Mouse (Mus musculus): ENCODE data around the gene Gas2l2. TPM values are rescaled to one million over a fixed set of nuclear protein-coding genes. Genes with fewer than 3 reads are reported as not detected.

Gene Gas2l2
- polyA plus RNA-seq, 1 experiment from 2014 or later: not detected

- no peaks in the 10 kb centered on the region for H3K9me3 ChIP-seq (ENCODE audit: control insufficient read depth, low read depth, low read length)
- H3K4me1 ChIP-seq (ENCODE audit: control insufficient read depth, insufficient read depth, low read length): no peaks in the 10 kb centered on the region
- no peaks in the 10 kb centered on the region for H3K27me3 ChIP-seq (ENCODE audit: control insufficient read depth, insufficient read depth, low read length)
- no peak overlapping the region for H3K4me2 ChIP-seq (replicated peaks; ENCODE audit: low read depth, low read length)
- 77% methylated on average over 7 of the region's 7 CpGs for WGBS
- peaks cover 17% of the 10 kb centered on the region for H3K36me3 ChIP-seq (ENCODE audit: control insufficient read depth, insufficient read depth, low read length)
- no peak overlapping the region for H3K9ac ChIP-seq (replicated peaks; ENCODE audit: low read depth, low read length)
- no peak for ATAC-seq (ENCODE audit: insufficient number of reproducible peaks, insufficient read depth, low FRiP score, low read depth)
- no peak overlapping the region for H3K4me3 ChIP-seq (ENCODE audit: low read depth, low read length)
- H3K27ac ChIP-seq (ENCODE audit: low read length): no peak overlapping the region
These were observed 25.5 kb downstream of the Gas2l2 start for GRCm38 (mm10) chr11:83403787-83404186.

- Histone ChIP-seq H3K27me3 (ENCODE audit: control insufficient read depth, insufficient read depth, low read length) (no peaks in the 10 kb centered on the region), H3K27ac (ENCODE audit: low read length) (no peak overlapping the region), H3K9ac (replicated peaks; ENCODE audit: low read depth, low read length) (no peak overlapping the region), H3K36me3 (ENCODE audit: control insufficient read depth, insufficient read depth, low read length) (peaks cover 34% of the 10 kb centered on the region), H3K4me2 (replicated peaks; ENCODE audit: low read depth, low read length) (no peak overlapping the region), H3K4me3 (ENCODE audit: low read depth, low read length) (no peak overlapping the region), H3K4me1 (ENCODE audit: control insufficient read depth, insufficient read depth, low read length) (no peaks in the 10 kb centered on the region), H3K9me3 (ENCODE audit: control insufficient read depth, low read depth, low read length) (no peaks in the 10 kb centered on the region)
- WGBS: 83% methylated on average over 5 of the region's 5 CpGs
- ATAC-seq (ENCODE audit: insufficient number of reproducible peaks, insufficient read depth, low FRiP score, low read depth): no peak
These were observed 30.5 kb downstream of the Gas2l2 start for GRCm38 (mm10) chr11:83398724-83399123.

- H3K9me3 ChIP-seq (ENCODE audit: control insufficient read depth, low read depth, low read length): no peaks in the 10 kb centered on the region
- no peak for ATAC-seq (ENCODE audit: insufficient number of reproducible peaks, insufficient read depth, low FRiP score, low read depth)
- H3K4me3 ChIP-seq (ENCODE audit: low read depth, low read length): no peak overlapping the region
- H3K4me2 ChIP-seq (replicated peaks; ENCODE audit: low read depth, low read length): no peak overlapping the region
- H3K36me3 ChIP-seq (ENCODE audit: control insufficient read depth, insufficient read depth, low read length): peaks cover 34% of the 10 kb centered on the region
- no peaks in the 10 kb centered on the region for H3K27me3 ChIP-seq (ENCODE audit: control insufficient read depth, insufficient read depth, low read length)
- no peaks in the 10 kb centered on the region for H3K4me1 ChIP-seq (ENCODE audit: control insufficient read depth, insufficient read depth, low read length)
- WGBS: 82% methylated on average over 7 of the region's 7 CpGs
- no peak overlapping the region for H3K9ac ChIP-seq (replicated peaks; ENCODE audit: low read depth, low read length)
- no peak overlapping the region for H3K27ac ChIP-seq (ENCODE audit: low read length)
These were observed 31.6 kb downstream of the Gas2l2 start for GRCm38 (mm10) chr11:83397626-83398025.

- Histone ChIP-seq H3K9ac (replicated peaks; ENCODE audit: low read depth, low read length) (no peak overlapping the region), H3K36me3 (ENCODE audit: control insufficient read depth, insufficient read depth, low read length) (peaks cover 42% of the 10 kb centered on the region), H3K4me2 (replicated peaks; ENCODE audit: low read depth, low read length) (no peak overlapping the region), H3K27ac (ENCODE audit: low read length) (no peak overlapping the region), H3K4me1 (ENCODE audit: control insufficient read depth, insufficient read depth, low read length) (no peaks in the 10 kb centered on the region), H3K4me3 (ENCODE audit: low read depth, low read length) (no peak overlapping the region), H3K9me3 (ENCODE audit: control insufficient read depth, low read depth, low read length) (no peaks in the 10 kb centered on the region), H3K27me3 (ENCODE audit: control insufficient read depth, insufficient read depth, low read length) (no peaks in the 10 kb centered on the region)
- WGBS: 59% methylated on average over 6 of the region's 6 CpGs
- ATAC-seq (ENCODE audit: insufficient number of reproducible peaks, insufficient read depth, low FRiP score, low read depth): no peak
These were observed 34.3 kb downstream of the Gas2l2 start for GRCm38 (mm10) chr11:83394802-83395439.

GRCm38 (mm10) chr11:83393062-83393461, 36.2 kb downstream of the Gas2l2 start:
- Histone ChIP-seq H3K4me3 (ENCODE audit: low read depth, low read length) (no peak overlapping the region), H3K27me3 (ENCODE audit: control insufficient read depth, insufficient read depth, low read length) (no peaks in the 10 kb centered on the region), H3K4me2 (replicated peaks; ENCODE audit: low read depth, low read length) (no peak overlapping the region), H3K36me3 (ENCODE audit: control insufficient read depth, insufficient read depth, low read length) (peaks cover 34% of the 10 kb centered on the region), H3K9ac (replicated peaks; ENCODE audit: low read depth, low read length) (no peak overlapping the region), H3K4me1 (ENCODE audit: control insufficient read depth, insufficient read depth, low read length) (no peaks in the 10 kb centered on the region), H3K27ac (ENCODE audit: low read length) (no peak overlapping the region), H3K9me3 (ENCODE audit: control insufficient read depth, low read depth, low read length) (no peaks in the 10 kb centered on the region)
- 87% methylated on average over 4 of the region's 4 CpGs for WGBS
- no peak for ATAC-seq (ENCODE audit: insufficient number of reproducible peaks, insufficient read depth, low FRiP score, low read depth)

- no peak overlapping the region for H3K27ac ChIP-seq (ENCODE audit: low read length)
- no peak overlapping the region for H3K9ac ChIP-seq (replicated peaks; ENCODE audit: low read depth, low read length)
- no peak overlapping the region for H3K4me2 ChIP-seq (replicated peaks; ENCODE audit: low read depth, low read length)
- no peaks in the 10 kb centered on the region for H3K9me3 ChIP-seq (ENCODE audit: control insufficient read depth, low read depth, low read length)
- no peaks in the 10 kb centered on the region; the same call in 1 of the 2 replicates for H3K4me1 ChIP-seq (ENCODE audit: control insufficient read depth, insufficient read depth, low read length)
- H3K27me3 ChIP-seq (ENCODE audit: control insufficient read depth, insufficient read depth, low read length): no peaks in the 10 kb centered on the region
- H3K36me3 ChIP-seq (ENCODE audit: control insufficient read depth, insufficient read depth, low read length): no peaks in the 10 kb centered on the region
- WGBS: 77% methylated on average over 1 of the region's 1 CpGs
- no peak for ATAC-seq (ENCODE audit: insufficient number of reproducible peaks, insufficient read depth, low FRiP score, low read depth)
- H3K4me3 ChIP-seq (ENCODE audit: low read depth, low read length): no peak overlapping the region
These were observed 45.7 kb downstream of the Gas2l2 start for GRCm38 (mm10) chr11:83383532-83383887.

GRCm38 (mm10) chr11:83382876-83383531, 46.3 kb downstream of the Gas2l2 start:
- H3K27ac ChIP-seq (ENCODE audit: low read length): no peak overlapping the region
- H3K4me1 ChIP-seq (ENCODE audit: control insufficient read depth, insufficient read depth, low read length): no peaks in the 10 kb centered on the region; the same call in 1 of the 2 replicates
- ATAC-seq (ENCODE audit: insufficient number of reproducible peaks, insufficient read depth, low FRiP score, low read depth): no peak
- H3K9me3 ChIP-seq (ENCODE audit: control insufficient read depth, low read depth, low read length): no peaks in the 10 kb centered on the region
- WGBS: 66% methylated on average over 9 of the region's 9 CpGs
- H3K27me3 ChIP-seq (ENCODE audit: control insufficient read depth, insufficient read depth, low read length): no peaks in the 10 kb centered on the region
- no peak overlapping the region for H3K9ac ChIP-seq (replicated peaks; ENCODE audit: low read depth, low read length)
- no peak overlapping the region for H3K4me2 ChIP-seq (replicated peaks; ENCODE audit: low read depth, low read length)
- no peaks in the 10 kb centered on the region; the same call in 1 of the 2 replicates for H3K36me3 ChIP-seq (ENCODE audit: control insufficient read depth, insufficient read depth, low read length)
- no peak overlapping the region for H3K4me3 ChIP-seq (ENCODE audit: low read depth, low read length)

- WGBS: 59% methylated on average over 7 of the region's 7 CpGs
- no peak overlapping the region for H3K9ac ChIP-seq (replicated peaks; ENCODE audit: low read depth, low read length)
- H3K4me3 ChIP-seq (ENCODE audit: low read depth, low read length): no peak overlapping the region
- H3K36me3 ChIP-seq (ENCODE audit: control insufficient read depth, insufficient read depth, low read length): peaks cover 6% of the 10 kb centered on the region
- no peaks in the 10 kb centered on the region; the same call in 1 of the 2 replicates for H3K4me1 ChIP-seq (ENCODE audit: control insufficient read depth, insufficient read depth, low read length)
- H3K4me2 ChIP-seq (replicated peaks; ENCODE audit: low read depth, low read length): no peak overlapping the region
- no peaks in the 10 kb centered on the region for H3K9me3 ChIP-seq (ENCODE audit: control insufficient read depth, low read depth, low read length)
- H3K27ac ChIP-seq (ENCODE audit: low read length): no peak overlapping the region
- no peaks in the 10 kb centered on the region for H3K27me3 ChIP-seq (ENCODE audit: control insufficient read depth, insufficient read depth, low read length)
- no peak for ATAC-seq (ENCODE audit: insufficient number of reproducible peaks, insufficient read depth, low FRiP score, low read depth)
These were observed 49.4 kb downstream of the Gas2l2 start for GRCm38 (mm10) chr11:83379745-83380341.

Data from stomach, embryonic 14.5 days (tissue).